Mouse (Mus musculus) embryonic facial prominence, embryonic 15.5 days (tissue): Measurements from ENCODE around the gene Zbed6. TPM values are rescaled to one million over a fixed set of nuclear protein-coding genes. Genes with fewer than 3 reads are reported as not detected.

Source experiments
- ATAC-seq: fragments of 200-750 bp; cut with Nextera tagmentation; 2 replicates; pipeline ENCODE4 v1.8.0; 2017; ENCODE audit warnings: low read depth, moderate TSS enrichment; ENCODE audit not compliant: insufficient number of reproducible peaks, low FRiP score, low TSS enrichment
- H3K27ac ChIP-seq: fragments of 300-500 bp; sonication (generic); replicated peaks from 2 replicates; pipeline ENCODE4 v1.5.1; 2015; ENCODE audit warnings: mild to moderate bottlenecking, inconsistent platforms
- H3K27me3 ChIP-seq: fragments of 300-500 bp; sonication (generic); 2 replicates; pipeline ENCODE4 v1.6.1; 2015; ENCODE audit warnings: inconsistent platforms
- H3K36me3 ChIP-seq: fragments of 300-500 bp; sonication (generic); 2 replicates; pipeline ENCODE4 v1.6.1; 2015; ENCODE audit warnings: mild to moderate bottlenecking, inconsistent platforms
- H3K4me1 ChIP-seq: fragments of 300-500 bp; sonication (generic); 2 replicates; pipeline ENCODE4 v1.6.1; 2015; ENCODE audit warnings: inconsistent platforms
- H3K4me2 ChIP-seq: fragments of 300-500 bp; sonication (generic); replicated peaks from 2 replicates; pipeline ENCODE4 v1.6.1; 2015; ENCODE audit warnings: mild to moderate bottlenecking, inconsistent platforms
- H3K4me3 ChIP-seq: fragments of 300-500 bp; sonication (generic); replicated peaks from 2 replicates; pipeline ENCODE4 v1.5.1; 2015; ENCODE audit warnings: mild to moderate bottlenecking, inconsistent platforms
- H3K9ac ChIP-seq: fragments of 300-500 bp; sonication (generic); 2 replicates; pipeline ENCODE4 v1.6.1; 2015; ENCODE audit warnings: inconsistent platforms
- H3K9me3 ChIP-seq: fragments of 300-500 bp; sonication (generic); replicated peaks from 2 replicates; pipeline ENCODE4 v1.6.1; 2016; ENCODE audit warnings: inconsistent platforms
- WGBS: fragments of 180-500 bp; shearing (Covaris S2); methylation state at CpG from one replicate; pipeline ENCODE4 v1.1.7; 2015; 5-methylcytosine and 5-hydroxymethylcytosine counted together
- polyA plus RNA-seq: library from polyadenylated mRNA; unstranded; fragments of >200 nt; fragmentation: Nextera tagmentation; extraction: Ambion mirVana; gene quantifications from 2 replicates; pipeline ENCODE4 v1.2.1, GENCODE M21; 2015

The Zbed6 gene
- polyA plus RNA-seq, 1 experiment from 2014 or later = not detected

- Histone ChIP-seq H3K27me3 (no peaks in the 10 kb centered on the region), H3K9me3 (no peaks in the 10 kb centered on the region), H3K4me3 (no peak overlapping the region), H3K27ac (no peak overlapping the region), H3K4me1 (peaks cover 21% of the 10 kb centered on the region), H3K4me2 (no peak overlapping the region), H3K9ac (no peak overlapping the region), H3K36me3 (peaks cover 16% of the 10 kb centered on the region; the same call in 1 of the 2 replicates)
- ATAC-seq = no peak
- WGBS = 95% methylated on average over 7 of the region's 7 CpGs
These were observed 2.3 kb upstream of the Zbed6 start for GRCm38 (mm10) chr1:133662941-133663340.

- H3K4me2 ChIP-seq = peak within 1 kb of the TSS; percentile 73
- ATAC-seq = peak; percentile 97
- WGBS = 2% methylated on average over 26 of the region's 26 CpGs
These were observed 683 bp upstream of the Zbed6 start, which contains the start of gene Gm38394 for GRCm38 (mm10) chr1:133661203-133661933. Gene Gm38394 (minus strand): TSS chr1:133661318.

GRCm38 (mm10) chr1:133658878-133659277, 1.8 kb downstream of the Zbed6 start:
- Histone ChIP-seq H3K9ac (no peak overlapping the region), H3K27ac (no peak overlapping the region), H3K4me3 (peak overlapping the region; percentile 80), H3K36me3 (peaks cover 24% of the 10 kb centered on the region; the same call in 1 of the 2 replicates), H3K9me3 (no peaks in the 10 kb centered on the region), H3K4me2 (peak overlapping the region; percentile 73), H3K27me3 (no peaks in the 10 kb centered on the region), H3K4me1 (peaks cover 38% of the 10 kb centered on the region)
- no peak for ATAC-seq
- 62% methylated on average over 3 of the region's 3 CpGs for WGBS

More at GRCm38 (mm10) chr1:133661203-133661933, 683 bp upstream of the Zbed6 start, which contains the start of gene Gm38394:
- no peaks in the 10 kb centered on the region for H3K27me3 ChIP-seq
- H3K4me3 ChIP-seq = peak within 1 kb of the TSS; percentile 80
- peak within 1 kb of the TSS; percentile 72 for H3K9ac ChIP-seq
- peaks cover 23% of the 10 kb centered on the region; the same call in 1 of the 2 replicates for H3K36me3 ChIP-seq
- H3K4me1 ChIP-seq = peaks cover 35% of the 10 kb centered on the region
- H3K27ac ChIP-seq = peak within 1 kb of the TSS; percentile 94
- no peaks in the 10 kb centered on the region for H3K9me3 ChIP-seq

- Histone ChIP-seq H3K27me3 (no peaks in the 10 kb centered on the region), H3K4me2 (0 out of 2 replicates have a peak overlapping the region, but pooled peaks have one; percentile 4), H3K4me3 (no peak overlapping the region), H3K27ac (0 out of 2 replicates have a peak overlapping the region, but pooled peaks have one; percentile 19), H3K9me3 (no peaks in the 10 kb centered on the region), H3K9ac (no peak overlapping the region), H3K36me3 (peaks cover 26% of the 10 kb centered on the region; the same call in 1 of the 2 replicates), H3K4me1 (peaks cover 38% of the 10 kb centered on the region)
- WGBS = 60% methylated on average over 5 of the region's 5 CpGs
- ATAC-seq = no peak
These were observed 3.9 kb downstream of the Zbed6 start for GRCm38 (mm10) chr1:133656811-133657210.

- WGBS = 89% methylated on average over 1 of the region's 1 CpGs
- Histone ChIP-seq H3K27me3 (no peaks in the 10 kb centered on the region), H3K4me2 (no peak overlapping the region), H3K9me3 (no peaks in the 10 kb centered on the region), H3K4me3 (no peak overlapping the region), H3K4me1 (peaks cover 17% of the 10 kb centered on the region; the same call in 1 of the 2 replicates), H3K9ac (no peak overlapping the region), H3K36me3 (peaks cover 17% of the 10 kb centered on the region; the same call in 1 of the 2 replicates), H3K27ac (no peak overlapping the region)
- no peak for ATAC-seq
These were observed 7.7 kb downstream of the Zbed6 start for GRCm38 (mm10) chr1:133653033-133653432.

GRCm38 (mm10) chr1:133650288-133651055, 10.2 kb downstream of the Zbed6 start:
- no peak overlapping the region for H3K4me3 ChIP-seq
- no peak for ATAC-seq
- H3K27ac ChIP-seq = no peak overlapping the region
- no peak overlapping the region for H3K4me2 ChIP-seq
- no peaks in the 10 kb centered on the region for H3K27me3 ChIP-seq
- WGBS = 90% methylated on average over 7 of the region's 7 CpGs
- H3K9ac ChIP-seq = no peak overlapping the region
- no peaks in the 10 kb centered on the region for H3K9me3 ChIP-seq
- H3K36me3 ChIP-seq = peaks cover 28% of the 10 kb centered on the region
- no peaks in the 10 kb centered on the region for H3K4me1 ChIP-seq

- no peak for ATAC-seq
- no peaks in the 10 kb centered on the region for H3K4me1 ChIP-seq
- H3K36me3 ChIP-seq = peaks cover 66% of the 10 kb centered on the region
These were observed 15.0 kb downstream of the Zbed6 start for GRCm38 (mm10) chr1:133645652-133646051.

GRCm38 (mm10) chr1:133641163-133641562, 19.5 kb downstream of the Zbed6 start:
- H3K9ac ChIP-seq = no peak overlapping the region
- no peak overlapping the region for H3K27ac ChIP-seq
- H3K4me3 ChIP-seq = no peak overlapping the region
- no peaks in the 10 kb centered on the region for H3K4me1 ChIP-seq
- no peak overlapping the region for H3K4me2 ChIP-seq
- H3K36me3 ChIP-seq = peaks cover 96% of the 10 kb centered on the region
- no peaks in the 10 kb centered on the region for H3K9me3 ChIP-seq
- WGBS = 93% methylated on average over 2 of the region's 2 CpGs
- no peaks in the 10 kb centered on the region for H3K27me3 ChIP-seq
- ATAC-seq = no peak

More at GRCm38 (mm10) chr1:133645652-133646051, 15.0 kb downstream of the Zbed6 start:
- Histone ChIP-seq H3K9ac (no peak overlapping the region), H3K4me3 (no peak overlapping the region), H3K27ac (no peak overlapping the region), H3K27me3 (no peaks in the 10 kb centered on the region), H3K4me2 (no peak overlapping the region), H3K9me3 (no peaks in the 10 kb centered on the region)
- WGBS = 95% methylated on average over 5 of the region's 5 CpGs

GRCm38 (mm10) chr1:133638517-133638916, 22.2 kb downstream of the Zbed6 start:
- no peak overlapping the region for H3K4me3 ChIP-seq
- H3K27me3 ChIP-seq = no peaks in the 10 kb centered on the region
- no peaks in the 10 kb centered on the region for H3K9me3 ChIP-seq
- peaks cover 92% of the 10 kb centered on the region for H3K36me3 ChIP-seq
- no peak overlapping the region for H3K4me2 ChIP-seq
- ATAC-seq = no peak
- H3K4me1 ChIP-seq = no peaks in the 10 kb centered on the region
- no peak overlapping the region for H3K9ac ChIP-seq
- H3K27ac ChIP-seq = no peak overlapping the region
- WGBS = 78% methylated on average over 6 of the region's 6 CpGs

GRCm38 (mm10) chr1:133632168-133632567, 28.5 kb downstream of the Zbed6 start:
- Histone ChIP-seq H3K4me1 (no peaks in the 10 kb centered on the region), H3K27me3 (no peaks in the 10 kb centered on the region), H3K4me3 (no peak overlapping the region), H3K27ac (no peak overlapping the region), H3K9me3 (no peaks in the 10 kb centered on the region), H3K4me2 (no peak overlapping the region), H3K36me3 (peaks cover 86% of the 10 kb centered on the region), H3K9ac (no peak overlapping the region)
- WGBS = 84% methylated on average over 2 of the region's 2 CpGs
- no peak for ATAC-seq

- Histone ChIP-seq H3K4me2 (no peak overlapping the region), H3K27me3 (no peaks in the 10 kb centered on the region), H3K9ac (no peak overlapping the region), H3K4me3 (no peak overlapping the region), H3K4me1 (no peaks in the 10 kb centered on the region), H3K36me3 (peaks cover 83% of the 10 kb centered on the region), H3K27ac (no peak overlapping the region), H3K9me3 (no peaks in the 10 kb centered on the region)
- no peak for ATAC-seq
- WGBS = 72% methylated on average over 2 of the region's 2 CpGs
These were observed 35.6 kb downstream of the Zbed6 start for GRCm38 (mm10) chr1:133625052-133625451.
